Mouse (Mus musculus) cortical plate, adult 2 months (tissue): ENCODE measurements around the gene Syt13.

Experiments used
- CTCF ChIP-seq: fragments of 200-500 bp; IDR thresholded peaks from 2 replicates; pipeline ENCODE4 v1.5.1; 2011; ENCODE audit warnings: mild to moderate bottlenecking, control low read depth, low read length; ENCODE audit not compliant: insufficient read depth; ENCODE audit errors: extremely low read depth
- POLR2A ChIP-seq: fragments of 200-500 bp; IDR thresholded peaks from 2 replicates; pipeline ENCODE4 v1.6.1; 2011; ENCODE audit warnings: mild to moderate bottlenecking, low read length, control low read depth; ENCODE audit not compliant: insufficient read depth; ENCODE audit errors: extremely low read depth

- TF ChIP-seq POLR2A (no peak), CTCF (no peak)
Observed at GRCm38 (mm10) chr2:92967839-92968166, 52.9 kb downstream of the Syt13 start.
